Mouse (Mus musculus) left cerebral cortex, postnatal 4 days (tissue): Measurements from ENCODE around the gene Hnrnpu. TPM values are rescaled to one million over a fixed set of nuclear protein-coding genes. Genes with fewer than 3 reads are reported as not detected.
A peak's percentile ranks its signal among the peaks of the same experiment; 100 is the strongest.

Experiments
- DNase-seq: peaks from one replicate; pipeline ENCODE4 v3.0.0-alpha.2; 2022
- intact Hi-C: fragments of 180-260 bp; cut with DNase I; formaldehyde crosslinking; loops from one replicate; pipeline ENCODE4 v1.15.1; 2025
- total RNA-seq, 2 experiments: library from RNA; stranded (reverse); gene quantifications; 2 replicates each; pipeline ENCODE4 v1.2.3; 2021

The Hnrnpu gene
- total RNA-seq, 2 experiments from 2014 or later: 539 to 583 TPM

- no peak for DNase-seq
- intact Hi-C loops: no loop called here
Measured at GRCm38 (mm10) chr1:178342063-178342462, 4.5 kb upstream of the Hnrnpu start.

- intact Hi-C loops: no loop called here
- no peak for DNase-seq
Measured at GRCm38 (mm10) chr1:178341435-178341834, 3.8 kb upstream of the Hnrnpu start.

GRCm38 (mm10) chr1:178340213-178340612, 2.6 kb upstream of the Hnrnpu start:
- DNase-seq: no peak
- intact Hi-C loops: no loop called here

- peak; percentile 18 for DNase-seq
- intact Hi-C loops: loop anchor here (5.0 kb wide), 1 partner anchor 109 kb away; no protein-coding TSS in a partner anchor
Measured at GRCm38 (mm10) chr1:178338318-178338641, 683 bp upstream of the Hnrnpu start.

- intact Hi-C loops: loop anchor here (2.0 to 5.0 kb wide), 2 partner anchors 70 to 110 kb away; partner anchors contain the start of gene Efcab2
- no peak for DNase-seq
Measured at GRCm38 (mm10) chr1:178336777-178337481, 668 bp downstream of the Hnrnpu start.

GRCm38 (mm10) chr1:178336289-178336775, 1.3 kb downstream of the Hnrnpu start:
- DNase-seq: peak; percentile 98
- intact Hi-C loops: loop anchor here (2.0 to 5.0 kb wide), 2 partner anchors 70 to 111 kb away; partner anchors contain the start of gene Efcab2

GRCm38 (mm10) chr1:178335860-178336261, 1.7 kb downstream of the Hnrnpu start:
- DNase-seq: no peak
- intact Hi-C loops: loop anchor here (2.0 to 5.0 kb wide), 2 partner anchors 71 to 111 kb away; partner anchors contain the start of gene Efcab2

- intact Hi-C loops: no loop called here
- no peak for DNase-seq
Measured at GRCm38 (mm10) chr1:178329946-178330345, 7.7 kb downstream of the Hnrnpu start.

- no peak for DNase-seq
- intact Hi-C loops: no loop called here
Measured at GRCm38 (mm10) chr1:178329017-178329416, 8.6 kb downstream of the Hnrnpu start.

- DNase-seq: no peak
- intact Hi-C loops: no loop called here
Measured at GRCm38 (mm10) chr1:178326950-178327349, 10.6 kb downstream of the Hnrnpu start.

- DNase-seq: no peak
- intact Hi-C loops: no loop called here
Measured at GRCm38 (mm10) chr1:178326357-178326756, 11.2 kb downstream of the Hnrnpu start.

- intact Hi-C loops: loop anchor here (5.0 kb wide), 1 partner anchor 83 kb away; the partner anchor contains the start of gene Efcab2
- no peak for DNase-seq
Measured at GRCm38 (mm10) chr1:178324568-178324967, 13.0 kb downstream of the Hnrnpu start.

- DNase-seq: no peak
- intact Hi-C loops: loop anchor here (5.0 kb wide), 1 partner anchor 84 kb away; the partner anchor contains the start of gene Efcab2
Measured at GRCm38 (mm10) chr1:178323235-178323634, 14.4 kb downstream of the Hnrnpu start.

GRCm38 (mm10) chr1:178321730-178322357, 15.8 kb downstream of the Hnrnpu start:
- DNase-seq: no peak
- intact Hi-C loops: loop anchor here (5.0 kb wide), 1 partner anchor 85 kb away; the partner anchor contains the start of gene Efcab2

GRCm38 (mm10) chr1:178320723-178321590, 16.6 kb downstream of the Hnrnpu start:
- intact Hi-C loops: loop anchor here (5.0 kb wide), 1 partner anchor 86 kb away; the partner anchor contains the start of gene Efcab2
- no peak for DNase-seq

- intact Hi-C loops: loop anchor here (5.0 kb wide), 1 partner anchor 87 kb away; the partner anchor contains the start of gene Efcab2
Measured at GRCm38 (mm10) chr1:178320038-178320722, 17.4 kb downstream of the Hnrnpu start.

GRCm38 (mm10) chr1:178319295-178320037, 18.1 kb downstream of the Hnrnpu start:
- peak; percentile 29 for DNase-seq
- intact Hi-C loops: loop anchor here (2.0 to 5.0 kb wide), 3 partner anchors 42 to 129 kb away; partner anchors contain the start of gene Efcab2

More at GRCm38 (mm10) chr1:178320038-178320722, 17.4 kb downstream of the Hnrnpu start:
- DNase-seq: no peak

GRCm38 (mm10) chr1:178318389-178319184, 19.0 kb downstream of the Hnrnpu start, which contains the start of gene Cox20:
TSS of gene Cox20 (plus strand) at chr1:178319130.
- peak; percentile 98 for DNase-seq
- intact Hi-C loops: loop anchor here (2.0 to 5.0 kb wide), 2 partner anchors 41 to 130 kb away; no protein-coding TSS in a partner anchor
